In the genomic region with DNA sequence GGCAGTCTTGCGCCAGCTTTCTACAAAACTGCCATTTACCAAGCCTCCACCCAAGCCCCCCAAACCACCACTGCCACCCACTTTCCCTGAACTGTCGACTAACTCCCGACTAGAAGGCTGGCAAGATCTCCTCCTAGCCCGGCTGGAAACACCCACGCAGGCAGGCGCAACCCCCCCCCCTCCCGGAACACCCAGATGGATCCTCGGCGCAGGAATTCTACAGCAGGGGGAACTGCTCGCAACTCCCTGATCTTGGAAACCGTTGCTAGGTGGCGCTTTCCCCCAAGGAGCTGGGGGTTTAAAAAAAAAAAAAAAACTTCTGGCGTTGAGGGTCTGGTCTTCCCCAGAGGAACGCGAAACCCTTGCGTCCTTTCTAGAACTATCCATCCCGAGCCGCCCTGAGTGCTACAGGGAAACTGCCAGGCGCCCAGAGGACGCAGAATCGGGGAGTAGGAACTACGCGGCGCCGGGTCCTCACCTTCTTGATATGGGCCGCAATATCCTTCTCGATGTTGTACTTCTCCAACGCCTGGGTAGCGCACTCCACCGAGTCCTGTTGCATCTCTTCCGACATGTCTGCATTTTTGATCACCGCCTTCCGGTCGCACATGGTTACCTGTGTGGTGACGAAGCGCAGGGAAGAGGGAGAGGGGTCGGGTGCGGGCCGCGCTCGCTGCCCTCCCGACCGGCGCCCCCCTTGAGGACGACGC, we compare ENCODE assay signal across 1 mouse cellular context.
A peak's percentile ranks its signal among the peaks of the same experiment; 100 is the strongest.
TF ChIP-seq lines count a peak whose summit lies in the region.

No protein-coding gene starts in this region.

TF ChIP-seq in MEL, 35 proteins besides CTCF, POLR2A, EP300 and RAD21:
- TF ChIP-seq JUND (IDR thresholded peaks at IDR 0.05; ENCODE audit: low read depth, low read length) (no peak), CHD1 (IDR thresholded peaks at IDR 0.05; ENCODE audit: low read depth, low read length) (peak; percentile 64; the same call in 1 of the 2 replicates), SMC3 (IDR thresholded peaks at IDR 0.05; ENCODE audit: low read depth, low read length) (peak; percentile 29), NELFE (IDR thresholded peaks at IDR 0.05; ENCODE audit: low read depth, low read length) (no peak), ETS1 (IDR thresholded peaks at IDR 0.05; ENCODE audit: low read depth, low read length) (0 out of 2 replicates have a peak, but pooled peaks have one; percentile 27), ZC3H11A (IDR thresholded peaks at IDR 0.05; ENCODE audit: low read depth, low read length) (no peak), ZNF384 (IDR thresholded peaks at IDR 0.05; ENCODE audit: low read depth, low read length) (peak; percentile 91), SIN3A (IDR thresholded peaks at IDR 0.05; ENCODE audit: low read length) (peak; percentile 76)
